Mouse (Mus musculus) C2C12 (cell line): Measurements from ENCODE around the gene Trim24.

Source experiments
- CTCF ChIP-seq: IDR thresholded peaks from one replicate; pipeline ENCODE4 v1.5.1; 2011; ENCODE audit not compliant: control insufficient read depth, insufficient read depth, insufficient read length
- FOSL1 ChIP-seq: IDR thresholded peaks from one replicate; pipeline ENCODE4 v1.8.0; 2011; ENCODE audit warnings: mild to moderate bottlenecking, low read length; ENCODE audit not compliant: poor library complexity, insufficient read depth, severe bottlenecking

- no peak for TF ChIP-seq CTCF
- no peak for TF ChIP-seq FOSL1
Measured at GRCm38 (mm10) chr6:38012829-38013228, 142.2 kb downstream of the Trim24 start.
